Mouse (Mus musculus) lung, embryonic 15.5 days (tissue): ENCODE measurements at regions not wholly inside any gene's neighbourhood (a gene's known extent, or its start where the extent isn't known, plus 50 kb on each side); places are given as distances from the start of the nearest gene placed in this dataset.

ENCODE experiments used
- ATAC-seq: fragments of 200-750 bp; cut with Nextera tagmentation; 2 replicates; pipeline ENCODE4 v1.8.0; 2017; ENCODE audit warnings: moderate number of reproducible peaks, borderline replicate concordance; ENCODE audit not compliant: low FRiP score, low TSS enrichment; ENCODE audit errors: extremely low read depth
- H3K27ac ChIP-seq: fragments of 300-500 bp; sonication (generic); 2 replicates; pipeline ENCODE4 v1.5.1; 2015; ENCODE audit warnings: moderate library complexity, mild to moderate bottlenecking, inconsistent platforms
- H3K27me3 ChIP-seq: fragments of 300-500 bp; sonication (generic); 2 replicates; pipeline ENCODE4 v1.6.1; 2015; ENCODE audit warnings: inconsistent platforms
- H3K36me3 ChIP-seq: fragments of 300-500 bp; sonication (generic); 2 replicates; pipeline ENCODE4 v1.6.1; 2015; ENCODE audit warnings: inconsistent platforms
- H3K4me1 ChIP-seq: fragments of 300-500 bp; sonication (generic); 2 replicates; pipeline ENCODE4 v1.6.1; 2015; ENCODE audit warnings: inconsistent platforms
- H3K4me2 ChIP-seq: fragments of 300-500 bp; sonication (generic); 2 replicates; pipeline ENCODE4 v1.6.1; 2015; ENCODE audit warnings: inconsistent platforms, mild to moderate bottlenecking, moderate library complexity
- H3K4me3 ChIP-seq: fragments of 300-500 bp; sonication (generic); 2 replicates; pipeline ENCODE4 v1.5.1; 2015; ENCODE audit warnings: mild to moderate bottlenecking, inconsistent platforms
- H3K9ac ChIP-seq: fragments of 300-500 bp; sonication (generic); 2 replicates; pipeline ENCODE4 v1.6.1; 2015; ENCODE audit warnings: inconsistent platforms
- H3K9me3 ChIP-seq: fragments of 300-500 bp; sonication (generic); 2 replicates; pipeline ENCODE4 v1.6.1; 2016; ENCODE audit warnings: inconsistent platforms
- WGBS: fragments of 180-500 bp; shearing (Covaris S2); methylation state at CpG from one replicate; pipeline ENCODE4 v1.1.7; 2015; 5-methylcytosine and 5-hydroxymethylcytosine counted together

GRCm38 (mm10) chr12:30726747-30727146 is 142.5 kb downstream of the Tmem18 start:
- no peak for ATAC-seq
- no peak overlapping the region for H3K9ac ChIP-seq
- no peak overlapping the region for H3K4me3 ChIP-seq
- H3K36me3 ChIP-seq, result no peaks in the 10 kb centered on the region
- no peaks in the 10 kb centered on the region for H3K9me3 ChIP-seq
- WGBS, result 35% methylated on average over 4 of the region's 4 CpGs
- H3K4me2 ChIP-seq, result no peak overlapping the region
- H3K4me1 ChIP-seq, result no peaks in the 10 kb centered on the region
- no peak overlapping the region for H3K27ac ChIP-seq
- H3K27me3 ChIP-seq, result no peaks in the 10 kb centered on the region

- H3K36me3 ChIP-seq, result no peaks in the 10 kb centered on the region
- no peaks in the 10 kb centered on the region for H3K4me1 ChIP-seq
- H3K9ac ChIP-seq, result no peak overlapping the region
- no peaks in the 10 kb centered on the region for H3K27me3 ChIP-seq
- no peak overlapping the region for H3K4me2 ChIP-seq
- WGBS, result 68% methylated on average over 6 of the region's 6 CpGs
- no peak overlapping the region for H3K4me3 ChIP-seq
- H3K27ac ChIP-seq, result no peak overlapping the region
- no peaks in the 10 kb centered on the region for H3K9me3 ChIP-seq
- ATAC-seq, result no peak
Measured at GRCm38 (mm10) chr12:30729437-30729836, 145.2 kb downstream of the Tmem18 start.

GRCm38 (mm10) chr12:30767621-30768020 is 116.5 kb upstream of the Alkal2 start:
- no peak for ATAC-seq
- no peaks in the 10 kb centered on the region for H3K27me3 ChIP-seq

GRCm38 (mm10) chr12:30793371-30793770 is 90.8 kb upstream of the Alkal2 start:
- H3K27ac ChIP-seq, result no peak overlapping the region
- WGBS, result 86% methylated on average over 2 of the region's 2 CpGs
- no peaks in the 10 kb centered on the region for H3K27me3 ChIP-seq
- no peak for ATAC-seq
- H3K36me3 ChIP-seq, result no peaks in the 10 kb centered on the region
- H3K9ac ChIP-seq, result no peak overlapping the region
- no peaks in the 10 kb centered on the region for H3K4me1 ChIP-seq
- H3K4me2 ChIP-seq, result no peak overlapping the region
- no peak overlapping the region for H3K4me3 ChIP-seq
- H3K9me3 ChIP-seq, result no peaks in the 10 kb centered on the region

More at GRCm38 (mm10) chr12:30767621-30768020, 116.5 kb upstream of the Alkal2 start:
- H3K4me1 ChIP-seq, result no peaks in the 10 kb centered on the region
- no peak overlapping the region for H3K4me3 ChIP-seq
- H3K9ac ChIP-seq, result no peak overlapping the region
- H3K27ac ChIP-seq, result no peak overlapping the region
- H3K4me2 ChIP-seq, result no peak overlapping the region
- H3K36me3 ChIP-seq, result no peaks in the 10 kb centered on the region
- H3K9me3 ChIP-seq, result no peaks in the 10 kb centered on the region

GRCm38 (mm10) chr12:30816096-30816495 is 68.0 kb upstream of the Alkal2 start:
- Histone ChIP-seq H3K4me3 (no peak overlapping the region), H3K4me2 (no peak overlapping the region), H3K9ac (no peak overlapping the region), H3K9me3 (no peaks in the 10 kb centered on the region), H3K27me3 (no peaks in the 10 kb centered on the region), H3K27ac (no peak overlapping the region), H3K4me1 (no peaks in the 10 kb centered on the region), H3K36me3 (no peaks in the 10 kb centered on the region)
- WGBS, result 69% methylated on average over 2 of the region's 2 CpGs
- ATAC-seq, result no peak

- 87% methylated on average over 3 of the region's 3 CpGs for WGBS
- no peak for ATAC-seq
- Histone ChIP-seq H3K9me3 (no peaks in the 10 kb centered on the region), H3K27ac (no peak overlapping the region), H3K4me3 (no peak overlapping the region), H3K4me2 (no peak overlapping the region), H3K4me1 (no peaks in the 10 kb centered on the region), H3K27me3 (no peaks in the 10 kb centered on the region), H3K36me3 (no peaks in the 10 kb centered on the region), H3K9ac (no peak overlapping the region)
Measured at GRCm38 (mm10) chr12:30831383-30831782, 52.7 kb upstream of the Alkal2 start.
